Mouse (Mus musculus) WW6 (cell line): ENCODE results near the gene Tomm20l.
"Not testable (repeated sequence)": the region's sequence is repeated elsewhere in the genome, so short reads cannot be mapped to it uniquely, and the experiment has no call there.

ENCODE experiments used
- DNase-seq: peaks from one replicate; pipeline ENCODE4 v3.0.0-alpha.2; 2013; ENCODE audit warnings: low read depth, low spot score

Gene Tomm20l

DNA sequence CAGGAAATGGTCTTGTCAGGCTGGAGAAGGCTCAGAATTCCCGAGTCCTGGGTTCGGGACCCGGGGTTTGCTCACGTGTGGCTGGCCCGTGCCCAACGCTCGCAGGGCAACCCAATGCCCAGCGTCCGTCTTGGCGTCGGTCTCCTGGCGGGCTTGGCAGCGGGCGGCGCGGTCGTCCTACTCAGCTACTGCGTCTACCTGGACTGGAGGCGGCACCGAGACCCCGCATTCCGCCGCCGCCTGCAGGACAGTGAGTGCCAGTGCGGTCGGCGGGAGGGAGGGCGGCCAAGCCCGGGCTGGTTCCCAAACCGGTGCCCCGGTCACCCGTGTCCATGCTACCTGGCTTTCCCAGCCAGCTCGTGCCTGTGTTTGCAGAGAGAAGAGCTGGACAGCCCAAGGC lies at the start of gene Tomm20l:
Gene Tomm20l, plus strand, starts transcription at position 98 of the 400 bp plus-strand sequence.
- DNase-seq: no peak

DNA sequence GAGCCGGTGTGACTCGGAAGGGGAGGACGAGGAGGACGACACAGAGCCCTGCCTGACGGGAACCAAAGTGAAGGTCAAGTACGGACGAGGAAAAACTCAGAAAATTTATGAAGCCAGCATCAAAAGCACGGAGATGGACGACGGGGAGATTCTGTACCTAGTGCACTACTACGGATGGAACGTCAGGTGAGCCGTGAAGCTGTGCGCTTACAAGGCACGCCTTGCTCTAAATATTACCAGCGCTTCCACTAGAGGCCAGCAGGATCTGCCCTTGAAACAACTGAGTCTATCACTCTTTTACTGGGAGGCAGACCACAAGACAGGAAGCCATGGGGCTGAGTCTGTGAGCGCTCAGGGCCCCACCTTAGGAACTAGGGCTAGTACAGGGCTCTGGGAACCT lies 41.4 kb upstream of the Tomm20l start:
- DNase-seq: no peak

DNA sequence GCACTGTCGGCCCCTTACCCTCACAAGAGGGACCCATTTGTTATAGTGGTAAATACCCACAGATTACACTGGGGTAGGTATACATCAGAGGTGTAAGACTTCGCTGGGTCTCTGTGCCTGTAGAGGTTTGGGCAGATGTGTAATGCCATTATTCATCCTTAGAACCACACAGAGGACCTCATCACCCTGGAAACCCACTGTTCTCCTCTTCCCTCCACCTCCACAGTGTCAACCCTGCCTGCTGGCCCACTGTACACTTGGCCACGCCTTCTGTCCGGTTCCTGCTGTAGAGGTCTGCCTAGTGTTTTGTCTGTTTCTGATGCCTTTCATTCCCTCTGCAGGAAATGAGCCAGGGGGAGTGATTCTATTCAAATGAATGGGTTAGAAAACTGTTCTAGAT lies 39.2 kb upstream of the Tomm20l start:
- DNase-seq: no peak

DNA sequence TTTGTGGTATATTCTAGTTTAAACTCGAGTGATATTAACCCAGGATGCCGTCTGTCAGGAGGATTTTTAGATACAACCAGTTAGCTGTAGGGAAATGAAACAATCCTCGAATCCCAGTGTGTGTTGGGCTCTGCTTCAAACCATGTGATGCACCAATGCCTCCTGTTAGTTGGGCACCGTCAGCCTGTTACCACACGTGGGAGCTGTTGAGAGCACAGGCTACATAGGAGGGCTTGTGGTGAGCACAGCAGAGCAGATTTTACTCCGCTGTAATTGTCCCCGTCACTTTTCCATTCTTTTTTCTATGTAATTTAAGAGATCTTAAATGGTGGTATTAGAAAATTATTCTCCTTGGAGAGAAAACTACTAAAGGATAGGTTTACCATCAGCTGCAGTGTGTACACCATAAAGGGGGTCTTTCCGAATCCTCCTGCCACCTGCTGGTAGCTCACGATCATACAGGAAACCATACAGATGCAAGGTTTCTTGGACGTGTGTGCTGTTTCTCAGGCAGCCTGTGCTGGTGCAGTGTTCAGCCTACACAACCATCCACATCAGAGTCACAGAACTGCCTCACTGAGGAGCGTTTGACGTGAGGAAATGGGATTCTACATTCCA lies 38.0 kb upstream of the Tomm20l start:
- DNase-seq: peak; percentile 29

DNA sequence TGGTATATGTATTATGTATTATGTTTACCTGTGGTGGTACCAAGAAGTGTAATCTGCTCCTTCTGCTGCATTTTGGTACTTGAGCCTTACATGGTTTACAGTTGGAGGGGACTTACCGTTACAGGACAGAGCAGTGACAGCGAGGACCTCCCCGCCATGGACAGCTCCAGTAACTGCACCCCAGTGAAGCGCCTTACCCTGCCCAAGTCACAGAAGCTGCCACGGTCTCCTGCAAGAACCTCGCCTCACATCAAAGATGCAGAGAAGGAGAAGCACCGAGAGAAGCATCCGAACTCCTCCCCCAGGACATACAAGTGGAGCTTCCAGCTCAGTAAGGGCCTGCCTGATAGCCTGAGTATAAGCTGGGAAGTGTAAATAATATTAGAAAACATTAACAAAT lies 24.9 kb upstream of the Tomm20l start:
- DNase-seq: no peak

DNA sequence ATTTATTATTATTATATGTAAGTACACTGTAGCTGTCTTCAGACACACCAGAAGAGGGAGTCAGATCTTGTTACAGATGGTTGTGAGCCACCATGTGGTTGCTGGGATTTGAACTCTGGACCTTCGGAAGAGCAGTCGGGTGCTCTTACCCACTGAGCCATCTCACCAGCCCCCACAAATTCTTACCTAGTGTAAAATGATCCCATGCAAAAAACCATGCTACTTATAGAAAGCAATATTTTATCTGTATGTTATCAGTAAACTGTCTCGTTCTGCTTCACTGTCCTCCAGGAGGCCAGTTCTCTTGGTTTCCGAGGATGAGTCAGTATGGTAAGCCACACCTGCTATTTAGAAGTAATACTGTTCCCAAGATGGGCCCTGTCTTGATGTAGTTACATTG lies 7.0 kb upstream of the Tomm20l start:
- not testable (repeated sequence) for DNase-seq

DNA sequence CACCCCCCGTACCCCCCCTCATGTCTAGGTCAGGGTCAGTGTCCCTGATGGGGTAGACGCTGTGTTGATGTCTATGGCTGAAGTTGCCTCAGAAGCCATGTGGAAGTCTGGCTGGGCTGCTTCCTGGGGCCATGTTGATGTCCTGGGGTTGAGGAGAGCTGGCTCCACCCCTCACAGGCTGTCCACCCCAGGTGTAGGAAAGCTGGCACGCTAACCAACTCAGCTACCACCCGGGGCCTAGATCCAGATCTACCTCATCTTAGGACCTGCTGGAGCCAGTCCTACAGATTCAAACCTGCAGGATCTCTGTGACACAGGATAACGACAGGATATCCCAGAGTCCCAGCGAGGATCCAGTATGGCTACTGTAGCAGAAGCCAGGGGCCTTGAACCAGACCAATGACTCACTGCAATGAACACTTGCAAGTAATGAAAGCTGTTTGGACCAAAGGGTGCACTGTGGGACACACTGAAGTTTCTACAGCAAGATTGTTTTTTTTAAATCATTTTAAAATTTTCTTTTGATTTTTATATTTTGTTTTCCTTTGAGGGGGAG lies 3.9 kb upstream of the Tomm20l start:
- DNase-seq: no peak

DNA sequence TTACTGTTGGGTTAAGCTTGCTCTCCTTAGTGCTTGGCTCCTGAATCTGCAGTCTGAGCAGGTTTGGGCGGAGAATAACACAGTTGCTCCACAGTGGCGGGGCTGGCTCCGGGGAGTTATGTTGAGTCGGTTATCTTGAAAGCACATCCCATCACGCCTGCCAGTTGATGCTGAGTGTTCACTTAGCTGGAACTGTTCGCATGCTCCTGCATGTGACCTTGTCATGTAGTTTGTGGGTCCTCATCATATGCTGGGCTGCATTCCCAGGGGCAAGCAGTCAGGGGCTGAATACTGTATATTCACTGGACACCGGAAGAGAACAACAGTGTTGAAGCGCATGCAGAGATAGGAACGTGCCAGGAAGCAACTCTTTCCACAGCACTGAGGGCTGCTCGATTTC lies 1.8 kb downstream of the Tomm20l start:
- DNase-seq: no peak

DNA sequence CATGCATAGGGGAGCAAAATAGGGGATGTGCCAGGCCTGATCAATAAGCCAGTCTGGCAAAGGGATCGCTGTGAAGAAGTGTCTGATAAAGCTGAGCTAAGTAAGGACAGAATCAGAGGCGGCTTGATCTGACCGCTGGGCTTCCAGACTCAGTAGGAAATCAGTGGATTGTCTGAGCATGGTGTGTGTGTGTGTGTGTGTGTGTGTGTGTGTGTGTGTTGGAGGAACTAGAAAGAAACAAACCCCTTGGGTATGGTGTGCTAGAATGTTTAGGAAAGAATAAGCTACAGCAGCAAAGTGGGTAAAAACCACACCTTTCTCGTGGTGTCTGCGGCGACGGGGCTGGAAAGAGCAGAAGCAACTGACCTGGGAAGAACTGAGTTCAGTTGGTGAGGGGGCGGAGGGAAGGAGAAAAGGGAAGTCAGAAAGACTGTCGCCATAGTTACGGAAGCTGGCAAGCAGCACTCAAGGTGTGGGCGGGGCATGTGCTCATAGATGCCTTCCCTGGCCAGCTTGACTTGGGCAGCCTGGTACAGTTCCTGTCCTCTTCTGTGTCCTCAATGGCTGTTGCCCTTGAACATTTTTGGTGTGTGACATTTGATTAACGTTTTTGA lies 2.6 kb downstream of the Tomm20l start:
- DNase-seq: no peak

DNA sequence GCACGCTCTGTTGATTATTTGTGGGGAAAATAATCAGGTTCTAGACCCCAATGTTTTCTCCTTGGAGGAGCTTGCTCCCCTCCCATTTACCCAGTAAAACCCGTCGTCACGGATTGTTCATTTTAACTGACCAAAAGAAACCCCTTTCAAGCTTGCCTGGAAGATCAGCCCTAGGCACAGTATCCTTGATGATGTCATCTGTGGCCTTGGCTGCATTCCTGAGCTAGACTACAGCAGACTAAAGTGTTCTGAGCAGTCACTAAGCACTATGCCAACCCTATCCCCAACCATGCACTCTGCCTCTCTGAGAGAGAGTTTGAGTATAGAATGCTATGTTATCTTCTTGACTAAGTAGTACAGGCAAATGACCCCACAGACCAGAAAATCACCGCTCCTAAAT lies 5.2 kb downstream of the Tomm20l start:
- no peak for DNase-seq

DNA sequence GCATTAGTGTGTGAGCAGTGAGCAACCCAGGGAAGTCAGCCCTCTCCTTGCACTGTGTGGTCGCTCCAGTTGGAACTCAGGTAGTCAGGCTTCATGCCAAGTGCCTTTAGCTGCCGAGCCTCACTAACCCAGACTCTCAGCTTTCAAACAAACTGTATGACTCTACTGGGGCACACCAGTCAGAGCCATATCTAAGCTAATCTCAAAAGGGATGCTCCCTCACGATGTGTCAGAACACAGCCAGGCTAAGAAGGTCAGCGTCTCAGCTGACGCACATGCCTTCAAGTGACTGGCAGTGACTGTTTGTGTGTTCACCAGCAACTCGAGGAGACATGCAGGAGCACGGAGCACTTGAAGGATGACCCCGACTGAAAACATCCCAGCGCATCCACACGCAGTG lies 11.5 kb downstream of the Tomm20l start:
- DNase-seq: no peak

DNA sequence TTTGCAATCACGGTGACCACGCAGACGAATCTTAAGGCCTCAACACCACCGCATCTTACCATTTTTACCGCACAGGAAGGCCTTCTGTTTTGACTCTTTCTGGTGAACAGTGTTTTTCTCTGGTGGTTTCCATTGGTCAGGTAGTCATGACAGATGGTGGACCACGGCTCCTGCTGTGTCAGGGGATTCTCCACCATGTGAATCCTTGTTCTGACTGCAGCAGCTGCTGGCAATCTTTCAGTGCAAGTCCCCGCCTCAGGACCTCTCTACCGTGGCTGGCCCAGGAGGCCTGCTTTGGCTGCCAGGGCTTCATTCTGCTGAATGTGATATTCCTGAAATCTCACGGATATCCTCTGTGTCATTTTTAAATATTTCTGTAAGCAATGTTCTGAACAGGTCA lies 12.1 kb downstream of the Tomm20l start:
- DNase-seq: no peak

DNA sequence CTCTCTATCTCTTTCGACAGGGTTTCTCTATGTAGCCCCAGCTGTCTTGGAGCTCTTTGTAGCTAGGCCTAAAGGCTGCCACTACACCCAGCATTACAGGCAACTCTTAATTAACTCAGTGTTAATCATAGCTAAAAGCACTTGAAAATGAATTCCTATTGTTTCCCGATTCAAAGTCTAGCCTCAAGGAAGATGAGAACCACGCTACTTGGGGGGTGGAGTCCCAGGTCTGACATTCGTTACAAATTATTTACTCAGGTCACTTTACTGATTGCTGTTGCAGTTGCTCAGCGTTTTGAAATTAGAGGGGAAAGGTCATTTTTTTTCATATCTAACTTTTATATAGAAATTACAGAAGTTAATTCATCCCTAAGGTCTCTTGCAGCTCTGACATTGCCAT lies 24.4 kb downstream of the Tomm20l start:
- DNase-seq: no peak

DNA sequence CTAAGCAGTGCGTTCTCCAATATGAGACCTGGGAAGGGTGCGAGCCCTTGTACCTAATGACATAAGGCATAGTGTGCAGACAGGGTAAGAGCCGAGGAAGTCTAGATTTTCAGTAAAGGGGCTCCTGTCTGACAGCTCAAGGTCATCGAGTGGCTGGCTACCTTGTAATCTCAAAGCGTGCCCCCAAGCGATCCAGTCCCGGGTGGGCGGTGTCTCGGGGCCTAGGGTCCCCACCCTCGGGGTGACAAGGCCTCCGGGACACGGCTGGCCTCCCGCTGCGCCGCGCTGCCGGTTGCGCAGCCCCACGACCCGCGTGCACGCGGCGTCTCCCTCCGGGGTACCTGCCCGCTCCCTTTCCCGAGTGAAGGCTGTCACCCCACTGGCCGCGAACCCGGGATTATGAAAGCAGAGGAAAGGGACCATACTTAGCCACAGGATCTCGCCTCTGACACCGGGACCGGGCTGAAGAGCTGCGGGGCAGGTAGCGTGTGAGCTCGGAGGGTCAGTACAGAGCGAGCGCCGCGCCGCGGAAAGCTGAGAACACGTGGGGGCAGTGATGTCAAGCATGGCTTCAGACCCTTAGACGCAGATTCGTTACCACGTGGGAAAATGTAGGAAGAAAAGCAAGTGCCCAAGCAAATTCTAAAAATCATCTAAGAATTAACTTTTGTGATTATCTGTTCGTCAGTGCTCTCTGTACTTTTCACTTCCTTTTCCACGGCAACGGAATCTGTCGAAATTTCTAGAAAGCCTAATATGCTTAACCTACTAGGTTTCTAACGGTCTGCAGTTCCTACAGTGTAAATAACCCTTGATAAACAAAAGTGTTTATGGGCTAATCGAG lies 25.1 kb downstream of the Tomm20l start, which contains the start of the genes Timm9 and 2700049A03Rik:
Gene Timm9, minus strand, starts transcription at position 555 of the 844 bp plus-strand sequence.
Gene 2700049A03Rik, plus strand, starts transcription at position 719 of the 844 bp plus-strand sequence.
- DNase-seq: peak; percentile 63

DNA sequence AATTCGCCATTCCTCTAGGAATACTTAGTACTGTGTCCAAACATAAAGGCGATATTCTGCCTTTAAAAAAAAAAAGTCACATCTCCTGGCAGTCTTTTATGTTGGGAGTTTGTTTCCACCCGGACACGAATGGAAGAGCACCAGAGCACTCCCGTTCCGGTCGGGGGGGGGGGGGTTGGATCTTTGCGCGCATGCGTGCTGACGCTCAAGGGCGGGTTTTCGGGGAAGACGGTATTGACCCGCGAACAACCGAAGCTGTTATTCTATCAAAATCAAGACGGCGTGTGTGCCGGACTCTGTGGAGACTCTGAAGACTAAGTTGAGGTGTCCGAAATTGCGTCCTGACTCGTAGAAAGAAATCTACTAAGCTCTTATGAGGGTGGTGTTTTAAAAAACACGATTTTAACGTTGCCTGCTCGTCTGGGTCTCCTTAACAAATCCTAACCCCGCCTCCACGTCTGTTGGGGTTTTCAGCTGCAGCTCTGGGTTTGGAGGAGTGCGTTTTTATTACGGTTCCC lies 25.8 kb downstream of the Tomm20l start:
- peak; percentile 77 for DNase-seq

DNA sequence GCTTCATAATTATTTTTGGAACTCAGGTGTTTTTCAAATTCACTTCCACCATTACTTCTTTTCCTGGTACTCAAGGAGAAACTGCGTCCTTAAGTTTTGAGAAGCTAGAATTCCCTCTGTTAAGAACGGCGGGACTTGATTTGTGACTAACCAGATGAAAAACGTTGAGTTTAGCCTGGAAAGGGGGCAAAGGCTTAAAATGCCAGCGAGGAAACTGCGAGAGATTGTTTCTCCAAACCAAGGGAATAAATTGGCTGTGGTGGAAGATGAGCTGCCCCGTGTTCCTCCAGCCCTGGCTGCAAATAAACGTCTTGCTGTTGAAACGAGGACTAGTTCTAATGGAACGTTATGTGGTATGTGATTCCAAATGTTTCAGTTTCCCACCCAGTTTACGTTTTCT lies 26.5 kb downstream of the Tomm20l start:
- DNase-seq: no peak

DNA sequence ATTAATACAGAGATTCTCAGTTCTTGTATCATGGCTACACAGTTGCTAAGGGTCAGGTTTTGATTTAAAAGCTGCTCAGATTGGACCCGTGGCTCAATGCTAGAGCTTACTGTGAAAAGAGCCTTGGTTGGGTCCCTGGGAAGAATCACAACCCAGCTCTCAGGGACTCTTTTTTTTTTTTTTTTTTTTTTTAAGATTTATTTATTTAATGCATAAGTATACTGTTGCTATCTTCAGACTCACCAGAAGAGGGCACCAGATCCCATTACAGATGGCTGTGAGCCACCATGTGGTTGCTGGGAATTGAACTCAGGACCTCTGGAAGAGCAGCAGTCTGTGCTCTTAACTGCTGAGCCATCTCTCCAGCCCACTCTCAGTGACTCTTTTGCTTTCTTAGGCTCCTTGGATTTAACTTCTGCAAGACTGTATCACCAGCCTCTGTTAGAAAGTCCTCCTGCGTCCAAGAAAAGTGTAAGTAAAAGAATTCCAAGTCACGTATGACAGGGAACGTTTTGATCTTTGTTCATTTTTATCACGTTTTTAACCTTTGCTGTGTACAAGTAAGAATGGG lies 28.1 kb downstream of the Tomm20l start:
- no peak for DNase-seq

DNA sequence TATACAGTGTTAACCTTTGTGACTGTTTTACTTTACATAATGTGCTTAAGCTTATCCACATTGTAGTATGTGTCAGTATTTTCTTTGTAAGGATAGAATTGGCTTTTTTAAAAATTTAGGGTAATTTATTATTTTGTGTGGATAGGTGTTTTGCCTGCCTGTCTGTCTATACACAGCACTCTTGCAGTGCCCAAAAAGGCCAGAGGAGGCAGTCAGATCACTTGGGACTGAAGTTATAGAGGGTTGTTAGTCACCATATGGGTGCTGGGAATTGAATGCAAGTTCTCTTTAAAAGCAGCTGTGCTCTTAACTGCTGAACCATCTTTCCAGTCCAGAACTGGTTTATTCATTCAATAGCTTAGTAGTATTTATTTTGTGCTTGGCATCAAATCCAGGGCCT lies 30.0 kb downstream of the Tomm20l start:
- no peak for DNase-seq

DNA sequence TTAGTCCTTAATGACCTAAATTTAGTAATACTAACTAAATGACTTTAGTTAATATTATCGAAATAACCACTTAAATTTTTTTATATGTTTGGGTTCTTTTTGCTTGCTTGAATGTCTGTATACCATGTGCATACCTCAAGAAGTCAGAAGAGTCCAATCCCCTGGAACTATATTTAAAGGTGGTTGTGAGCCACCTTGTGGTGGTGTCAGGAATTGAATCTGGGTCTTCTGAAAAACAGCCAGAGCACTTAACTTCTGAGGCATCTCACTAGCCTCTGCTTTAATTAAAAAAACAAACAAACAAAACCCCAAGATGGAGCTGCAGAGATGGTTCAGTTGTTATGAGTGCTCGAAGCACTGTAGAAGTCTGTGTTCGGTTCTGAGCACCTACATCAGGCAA lies 36.4 kb downstream of the Tomm20l start:
- no peak for DNase-seq

DNA sequence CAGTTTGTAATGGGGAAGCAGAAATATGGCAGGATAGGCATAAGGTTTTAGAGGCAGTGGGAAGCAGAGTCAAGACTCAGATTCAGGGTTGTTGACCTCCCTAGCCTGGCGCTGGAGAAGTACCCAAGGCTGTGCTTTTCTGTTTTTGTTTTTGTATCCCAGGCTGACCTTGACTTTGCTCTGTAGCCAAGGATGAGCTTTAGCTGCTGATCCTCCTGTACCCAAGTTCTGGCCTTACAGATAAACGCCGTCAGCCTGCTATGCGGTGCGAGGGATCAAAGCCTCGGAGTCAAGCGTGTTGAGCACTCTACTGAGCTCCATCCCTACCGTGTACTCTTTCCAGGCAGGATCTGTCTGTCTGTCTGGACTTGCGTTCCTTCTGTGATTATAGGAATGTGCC lies 37.6 kb downstream of the Tomm20l start:
- no peak for DNase-seq

DNA sequence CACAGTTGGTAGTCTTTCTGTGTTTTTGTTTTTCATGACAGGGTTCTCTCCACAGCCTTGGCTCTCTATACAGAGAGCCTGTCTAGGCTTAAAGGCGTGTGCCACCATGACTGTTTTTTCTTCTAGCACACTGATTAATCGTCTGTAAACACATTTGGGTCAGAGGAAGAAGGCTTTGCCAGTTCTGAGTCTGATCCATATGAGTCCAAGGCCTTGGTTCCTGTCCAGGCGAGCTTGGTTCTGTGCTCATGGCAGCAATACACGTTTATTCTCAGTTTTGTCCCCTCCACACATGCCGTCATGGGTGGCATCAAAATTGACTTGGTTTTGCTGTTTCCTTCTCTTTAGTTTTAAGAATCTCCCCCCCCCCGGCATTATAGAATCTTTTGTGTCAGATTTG lies 38.2 kb downstream of the Tomm20l start:
- no peak for DNase-seq

DNA sequence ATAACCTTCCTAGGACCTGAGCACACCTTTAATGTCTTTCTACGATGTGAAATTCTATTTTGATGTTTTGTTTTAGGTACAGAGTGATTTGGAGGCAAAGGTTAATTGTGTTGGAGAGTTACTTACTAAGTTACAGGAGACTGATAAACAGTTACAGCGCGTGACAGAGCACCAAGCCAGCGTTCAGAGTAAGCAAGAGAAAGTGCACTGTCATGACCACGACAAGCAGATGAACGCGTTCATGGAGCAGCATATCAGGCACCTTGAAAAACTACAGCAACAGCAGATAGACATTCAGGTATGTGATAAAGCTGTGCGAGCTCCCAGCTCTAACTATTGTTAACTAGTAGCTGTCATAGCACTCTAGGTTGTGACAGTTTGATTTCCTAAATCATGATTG lies 38.9 kb downstream of the Tomm20l start:
- DNase-seq: no peak
